Mouse (Mus musculus) midbrain, postnatal 0 days (tissue): Measurements from ENCODE around the gene Il18bp. TPM values are rescaled to one million over a fixed set of nuclear protein-coding genes. Genes with fewer than 3 reads are reported as not detected.

ENCODE experiments used
- ATAC-seq: fragments of 200-750 bp; cut with Nextera tagmentation; 2 replicates; pipeline ENCODE4 v1.8.0; 2017; ENCODE audit warnings: moderate number of reproducible peaks, mild to moderate bottlenecking, moderate TSS enrichment, moderate library complexity; ENCODE audit not compliant: low FRiP score
- DNase-seq: peaks from one replicate; pipeline ENCODE4 v3.0.0-alpha.2; 2015; ENCODE audit warnings: low spot score
- H3K27ac ChIP-seq: fragments of 300-500 bp; sonication (generic); 2 replicates; pipeline ENCODE4 v1.5.1; 2014; ENCODE audit warnings: low read depth, mild to moderate bottlenecking, low read length, mixed read lengths
- H3K27me3 ChIP-seq: fragments of 300-500 bp; sonication (generic); 2 replicates; pipeline ENCODE4 v1.6.1; 2014; ENCODE audit warnings: low read length, control low read depth, mixed read lengths; ENCODE audit not compliant: insufficient read depth
- H3K36me3 ChIP-seq: fragments of 300-500 bp; sonication (generic); 2 replicates; pipeline ENCODE4 v1.6.1; 2014; ENCODE audit warnings: low read length, control low read depth, mixed read lengths; ENCODE audit not compliant: insufficient read depth
- H3K4me1 ChIP-seq: fragments of 300-500 bp; sonication (generic); 2 replicates; pipeline ENCODE4 v1.6.1; 2014; ENCODE audit warnings: mild to moderate bottlenecking, control low read depth, antibody characterized with exemption, low read length, mixed read lengths; ENCODE audit not compliant: insufficient read depth
- H3K4me2 ChIP-seq: fragments of 300-500 bp; sonication (generic); 2 replicates; pipeline ENCODE4 v1.6.1; 2014; ENCODE audit warnings: low read depth, mild to moderate bottlenecking, low read length, mixed read lengths; ENCODE audit not compliant: poor library complexity, severe bottlenecking
- H3K4me3 ChIP-seq: fragments of 300-500 bp; sonication (generic); 2 replicates; pipeline ENCODE4 v1.5.1; 2014; ENCODE audit warnings: low read depth, mild to moderate bottlenecking, low read length, moderate library complexity
- H3K9ac ChIP-seq: fragments of 300-500 bp; sonication (generic); replicated peaks from 2 replicates; pipeline ENCODE4 v1.6.1; 2014; ENCODE audit warnings: mild to moderate bottlenecking, low read length, moderate library complexity, mixed read lengths; ENCODE audit not compliant: poor library complexity, severe bottlenecking
- H3K9me3 ChIP-seq: fragments of 300-500 bp; sonication (generic); 2 replicates; pipeline ENCODE4 v1.6.1; 2016; ENCODE audit warnings: low read length, control low read depth
- CTCF ChIP-seq: IDR thresholded peaks from 2 replicates; pipeline ENCODE4 v1.5.1; 2016; ENCODE audit warnings: antibody characterized with exemption, mild to moderate bottlenecking
- WGBS: fragments of 180-500 bp; shearing (Covaris S2); extraction: QIAGEN DNeasy Blood & Tissue Kit; methylation state at CpG from one replicate; pipeline ENCODE4 v1.1.7; 2014; 5-methylcytosine and 5-hydroxymethylcytosine counted together
- polyA plus RNA-seq: library from polyadenylated mRNA; unstranded; fragments of >200 nt; fragmentation: Nextera tagmentation; extraction: Ambion mirVana; gene quantifications from 2 replicates; pipeline ENCODE4 v1.2.1, GENCODE M21; 2015
- total RNA-seq: library from RNA; depleted of rRNA; stranded (reverse); fragments of >200 nt; gene quantifications from 2 replicates; pipeline ENCODE4 v1.2.3, GENCODE M21; 2014; rRNA removed

Il18bp gene
- total RNA-seq (7.7 and 12.9 TPM in 2 replicates), polyA plus RNA-seq (3.1 and 4.2 TPM in 2 replicates)

DNA sequence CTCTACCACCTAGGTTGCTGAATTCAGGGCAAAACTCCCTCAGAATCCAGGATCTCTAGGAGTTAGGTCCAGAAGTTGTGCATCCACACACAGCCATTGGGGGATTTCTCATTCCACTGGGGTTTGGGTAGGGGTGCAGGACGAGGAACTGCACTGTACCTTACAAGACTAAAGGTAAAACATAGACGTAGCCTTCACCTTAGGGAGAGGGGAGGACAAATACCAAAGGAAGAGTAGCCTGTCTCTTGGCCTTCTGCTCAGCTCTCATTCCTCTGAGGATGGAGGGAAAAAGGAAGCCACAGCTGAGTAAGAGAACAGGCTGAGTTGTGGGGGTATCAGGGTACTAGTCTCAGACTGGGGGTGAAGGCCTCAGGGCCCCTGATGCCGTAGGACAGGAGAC is at the start of gene Il18bp:
Gene Il18bp, minus strand, starts transcription at position 101 of the 400 bp plus-strand sequence.
- H3K9me3 ChIP-seq, result no peaks in the 10 kb centered on the region
- H3K27ac ChIP-seq, result no peak within 1 kb of the TSS
- H3K9ac ChIP-seq, result no peak within 1 kb of the TSS
- peaks cover 58% of the 10 kb centered on the region for H3K36me3 ChIP-seq
- DNase-seq (no peak), ATAC-seq (no peak)
- 89% methylated on average over 3 of the region's 3 CpGs for WGBS
- TF ChIP-seq CTCF, result no peak
- no peaks in the 10 kb centered on the region for H3K27me3 ChIP-seq
- no peak within 1 kb of the TSS for H3K4me3 ChIP-seq
- no peak within 1 kb of the TSS for H3K4me2 ChIP-seq
- H3K4me1 ChIP-seq, result no peaks in the 10 kb centered on the region

- H3K9ac ChIP-seq, result no peak overlapping the region; the same call in 1 of the 2 replicates
- no peak for DNase-seq
- H3K4me3 ChIP-seq, result peak overlapping the region; percentile 64
- peaks cover 8% of the 10 kb centered on the region; the same call in 1 of the 2 replicates for H3K4me1 ChIP-seq
- TF ChIP-seq CTCF, result no peak
- ATAC-seq, result no peak
- H3K27ac ChIP-seq, result no peak overlapping the region
- peak overlapping the region; percentile 51 for H3K4me2 ChIP-seq
- WGBS, result 77% methylated on average over 6 of the region's 6 CpGs
- no peaks in the 10 kb centered on the region for H3K36me3 ChIP-seq
- H3K27me3 ChIP-seq, result no peaks in the 10 kb centered on the region
- no peaks in the 10 kb centered on the region for H3K9me3 ChIP-seq
These were observed 47.9 kb upstream of the Il18bp start for GRCm38 (mm10) chr7:102066363-102066762.

DNA sequence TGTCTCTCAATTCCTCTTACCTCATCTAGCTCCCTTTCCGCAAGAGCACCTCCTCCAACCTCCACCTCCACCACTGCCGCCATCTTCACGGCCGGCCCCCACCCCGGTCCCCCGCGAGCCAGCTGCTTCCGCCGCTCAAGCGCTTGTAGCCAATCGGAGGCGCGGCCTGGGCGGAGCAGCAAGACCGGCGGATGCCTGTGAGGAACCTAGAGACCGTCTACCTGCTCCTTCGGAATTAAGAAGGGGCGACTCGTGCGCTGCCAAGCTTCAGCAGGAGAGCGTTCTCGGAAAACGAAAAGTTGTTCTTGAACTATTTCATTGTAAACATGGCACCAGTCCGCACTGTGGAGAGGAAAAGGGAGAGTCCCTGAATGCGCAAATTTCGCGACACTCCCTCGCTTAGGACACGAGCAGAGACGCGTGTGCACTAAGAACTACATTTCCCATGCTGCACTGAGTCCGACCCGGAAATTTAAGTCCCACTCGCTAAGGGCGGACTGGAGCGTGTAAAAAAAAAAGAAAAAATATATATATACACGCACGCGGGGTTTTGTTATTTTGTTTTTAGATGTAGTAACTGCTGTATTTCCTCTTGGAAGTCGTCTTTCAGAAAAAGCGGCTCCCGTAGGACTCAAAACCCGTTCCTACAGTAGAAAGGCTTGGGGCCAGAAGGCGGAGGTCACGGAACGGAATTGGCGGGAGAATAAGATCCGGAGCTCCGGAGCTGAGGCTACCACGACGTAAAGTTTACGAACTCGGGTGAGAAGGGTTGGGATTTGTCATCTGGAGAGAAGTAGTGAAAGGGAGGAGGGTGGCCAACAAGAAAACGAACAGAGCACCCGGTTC is 46.8 kb upstream of the Il18bp start, which contains the start of the genes Rnf121, Xndc1 and Xntrpc:
Gene Rnf121, minus strand, starts transcription at position 424 of the 846 bp plus-strand sequence.
Gene Xndc1, plus strand, starts transcription at position 466 of the 846 bp plus-strand sequence.
Gene Xntrpc, plus strand, starts transcription at position 668 of the 846 bp plus-strand sequence.
- H3K27ac ChIP-seq, result peak within 1 kb of the TSS; percentile 83
- H3K27me3 ChIP-seq, result no peaks in the 10 kb centered on the region
- peaks cover 8% of the 10 kb centered on the region; the same call in 1 of the 2 replicates for H3K4me1 ChIP-seq
- no peak for TF ChIP-seq CTCF
- DNase-seq (peak; percentile 95), ATAC-seq (peak; percentile 99)
- peak within 1 kb of the TSS; percentile 77 for H3K9ac ChIP-seq
- H3K4me2 ChIP-seq, result peak within 1 kb of the TSS; percentile 63
- H3K9me3 ChIP-seq, result no peaks in the 10 kb centered on the region
- peak within 1 kb of the TSS; percentile 64 for H3K4me3 ChIP-seq
- H3K36me3 ChIP-seq, result no peaks in the 10 kb centered on the region
- under 1% methylated on average over 56 of the region's 56 CpGs for WGBS

- peak overlapping the region; percentile 77 for H3K9ac ChIP-seq
- DNase-seq (peak; percentile 21), ATAC-seq (peak; percentile 50)
- H3K4me3 ChIP-seq, result peak overlapping the region; percentile 64
- H3K27ac ChIP-seq, result peak overlapping the region; percentile 83
- H3K27me3 ChIP-seq, result no peaks in the 10 kb centered on the region
- no peak for TF ChIP-seq CTCF
- no peaks in the 10 kb centered on the region for H3K9me3 ChIP-seq
- peaks cover 8% of the 10 kb centered on the region; the same call in 1 of the 2 replicates for H3K4me1 ChIP-seq
- WGBS, result under 1% methylated on average over 9 of the region's 9 CpGs
- H3K36me3 ChIP-seq, result no peaks in the 10 kb centered on the region
- peak overlapping the region; percentile 63 for H3K4me2 ChIP-seq
These were observed 46.2 kb upstream of the Il18bp start for GRCm38 (mm10) chr7:102064655-102065045.

DNA sequence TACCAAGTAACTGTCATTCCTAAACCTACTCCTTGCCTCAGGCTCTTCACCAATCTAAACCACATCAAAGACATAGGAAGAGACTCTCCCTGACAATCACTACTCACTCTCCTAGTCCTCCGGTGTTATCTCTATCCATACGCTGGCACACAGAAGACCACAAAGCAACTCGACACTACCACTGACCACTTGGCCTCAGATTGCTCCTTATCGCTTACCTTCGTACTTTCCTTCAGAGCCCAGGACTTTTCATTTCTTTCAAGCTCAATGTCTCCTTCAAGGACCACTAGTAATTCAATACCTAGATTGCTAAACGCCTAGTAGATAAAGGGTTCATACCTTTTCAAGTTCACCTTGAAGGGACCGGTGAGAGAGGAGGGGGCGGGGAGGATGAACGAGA is 45.4 kb upstream of the Il18bp start:
- Histone ChIP-seq H3K27ac (no peak overlapping the region), H3K36me3 (no peaks in the 10 kb centered on the region), H3K9me3 (no peaks in the 10 kb centered on the region), H3K4me3 (peak overlapping the region; percentile 64), H3K4me1 (peaks cover 8% of the 10 kb centered on the region; the same call in 1 of the 2 replicates), H3K4me2 (peak overlapping the region; percentile 63), H3K9ac (no peak overlapping the region), H3K27me3 (no peaks in the 10 kb centered on the region)
- ATAC-seq (no peak), DNase-seq (no peak)
- no peak for TF ChIP-seq CTCF
- 92% methylated on average over 9 of the region's 9 CpGs for WGBS

DNA sequence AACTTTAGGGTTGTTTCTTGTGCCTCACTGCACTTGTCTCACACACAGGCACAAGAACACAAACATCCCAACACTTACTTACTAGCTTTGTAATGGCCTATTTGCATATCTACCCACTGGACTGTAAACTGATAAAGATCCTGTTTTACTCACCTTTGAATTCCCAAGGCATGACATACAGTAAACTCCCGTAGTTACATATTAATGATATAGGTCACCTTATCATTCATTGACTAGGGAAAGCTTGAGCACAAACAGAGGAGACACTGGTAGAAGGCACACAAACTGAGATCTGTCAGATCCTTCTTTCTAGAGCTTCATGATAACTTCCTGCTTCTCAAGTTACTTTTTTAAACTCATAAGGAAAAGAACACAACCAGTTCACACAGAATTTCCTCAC is 43.7 kb upstream of the Il18bp start:
- H3K27ac ChIP-seq, result no peak overlapping the region
- ATAC-seq, result no peak
- H3K9ac ChIP-seq, result no peak overlapping the region
- no peaks in the 10 kb centered on the region for H3K27me3 ChIP-seq
- no peak overlapping the region for H3K4me2 ChIP-seq
- no peak overlapping the region for H3K4me3 ChIP-seq
- no peak for DNase-seq
- H3K9me3 ChIP-seq, result no peaks in the 10 kb centered on the region
- H3K36me3 ChIP-seq, result peaks cover 4% of the 10 kb centered on the region; the same call in 1 of the 2 replicates
- no peak for TF ChIP-seq CTCF
- WGBS, result 92% methylated on average over 1 of the region's 1 CpGs
- peaks cover 8% of the 10 kb centered on the region; the same call in 1 of the 2 replicates for H3K4me1 ChIP-seq
